Mouse (Mus musculus) stomach, postnatal 0 days (tissue): ENCODE measurements around the gene Snupn. TPM values are rescaled to one million over a fixed set of nuclear protein-coding genes. Genes with fewer than 3 reads are reported as not detected.

Experiments
- ATAC-seq: fragments of 200-750 bp; cut with Nextera tagmentation; 2 replicates; pipeline ENCODE4 v1.8.0; 2017; ENCODE audit not compliant: low FRiP score, low TSS enrichment
- DNase-seq: peaks from one replicate; pipeline ENCODE4 v3.0.0-alpha.2; 2016; ENCODE audit warnings: low spot score
- H3K27ac ChIP-seq: fragments of 300-500 bp; sonication (generic); replicated peaks from 2 replicates; pipeline ENCODE4 v1.5.1; 2014; ENCODE audit warnings: mild to moderate bottlenecking, control low read depth
- H3K27me3 ChIP-seq: fragments of 300-500 bp; sonication (generic); 2 replicates; pipeline ENCODE4 v1.6.1; 2014; ENCODE audit warnings: low read length; ENCODE audit not compliant: control insufficient read depth, insufficient read depth
- H3K36me3 ChIP-seq: fragments of 300-500 bp; sonication (generic); 2 replicates; pipeline ENCODE4 v1.6.1; 2014; ENCODE audit warnings: low read length, mixed read lengths; ENCODE audit not compliant: control insufficient read depth, insufficient read depth
- H3K4me1 ChIP-seq: fragments of 300-500 bp; sonication (generic); replicated peaks from 2 replicates; pipeline ENCODE4 v1.6.1; 2014; ENCODE audit warnings: antibody characterized with exemption; ENCODE audit not compliant: control insufficient read depth, insufficient read depth
- H3K4me2 ChIP-seq: fragments of 300-500 bp; sonication (generic); replicated peaks from 2 replicates; pipeline ENCODE4 v1.6.1; 2014; ENCODE audit warnings: low read depth, mild to moderate bottlenecking, control low read depth, moderate library complexity
- H3K4me3 ChIP-seq: fragments of 300-500 bp; sonication (generic); 2 replicates; pipeline ENCODE4 v1.5.1; 2014; ENCODE audit warnings: low read depth, low read length, control low read depth
- H3K9ac ChIP-seq: fragments of 300-500 bp; sonication (generic); 2 replicates; pipeline ENCODE4 v1.6.1; 2014; ENCODE audit warnings: mild to moderate bottlenecking, low read length, control low read depth, mixed read lengths
- H3K9me3 ChIP-seq: fragments of 300-500 bp; sonication (generic); 2 replicates; pipeline ENCODE4 v1.6.1; 2016; ENCODE audit warnings: low read length; ENCODE audit not compliant: control insufficient read depth
- CTCF ChIP-seq: IDR thresholded peaks from 2 replicates; pipeline ENCODE4 v1.5.1; 2016; ENCODE audit warnings: antibody characterized with exemption, low read depth, mild to moderate bottlenecking, moderate library complexity
- EP300 ChIP-seq: optimal IDR thresholded peaks from 2 replicates; pipeline ENCODE3; 2016; ENCODE audit warnings: antibody characterized with exemption
- WGBS: fragments of 180-500 bp; shearing (Covaris S2); extraction: QIAGEN DNeasy Blood & Tissue Kit; methylation state at CpG from one replicate; pipeline ENCODE4 v1.1.7; 2014; 5-methylcytosine and 5-hydroxymethylcytosine counted together
- polyA plus RNA-seq: library from polyadenylated mRNA; unstranded; fragments of >200 nt; fragmentation: Nextera tagmentation; extraction: Ambion mirVana; gene quantifications from 2 replicates; pipeline ENCODE4 v1.2.1, GENCODE M21; 2015

The Snupn gene
- polyA plus RNA-seq, 1 experiment from 2014 or later: 13.8 TPM

DNA sequence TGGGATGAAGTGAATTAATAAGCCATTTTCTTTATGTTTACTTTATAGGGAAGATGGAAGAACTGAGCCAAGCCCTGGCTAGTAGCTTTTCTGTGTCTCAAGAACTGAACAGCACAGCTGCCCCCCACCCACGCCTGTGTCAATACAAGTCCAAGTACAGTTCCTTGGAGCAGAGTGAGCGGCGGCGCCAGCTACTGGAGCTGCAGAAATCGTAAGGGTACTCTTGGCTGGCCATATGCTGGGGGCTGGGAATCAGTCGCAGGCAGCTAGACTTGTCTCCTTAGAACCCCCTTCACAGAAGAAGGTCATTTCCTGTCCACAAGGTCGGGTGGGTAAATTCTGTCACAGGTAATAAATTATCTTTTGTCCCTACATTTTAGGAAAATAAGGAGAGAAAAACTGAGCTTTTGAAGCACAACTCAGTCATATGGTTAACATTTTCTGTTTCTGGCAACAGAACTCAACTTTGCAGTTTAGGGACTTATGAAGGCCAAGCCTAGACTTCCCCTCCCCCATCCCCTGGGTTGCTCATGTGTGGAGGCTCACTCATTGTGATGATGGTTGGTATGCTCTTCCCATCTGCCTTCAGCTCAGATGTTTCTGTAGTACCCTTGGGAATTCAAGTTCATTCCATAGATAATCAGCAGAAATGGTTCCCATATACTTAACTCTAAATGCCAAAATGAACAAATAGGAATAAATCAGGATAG lies 6.4 kb downstream of the Snupn start:
- Histone ChIP-seq H3K9me3 (no peaks in the 10 kb centered on the region), H3K4me2 (no peak overlapping the region), H3K27ac (no peak overlapping the region), H3K9ac (no peak overlapping the region), H3K27me3 (no peaks in the 10 kb centered on the region), H3K4me1 (no peaks in the 10 kb centered on the region), H3K36me3 (no peaks in the 10 kb centered on the region), H3K4me3 (no peak overlapping the region)
- ATAC-seq: no peak
- TF ChIP-seq EP300: no peak
- TF ChIP-seq CTCF: no peak
- 67% methylated on average over 7 of the region's 7 CpGs for WGBS
- no peak for DNase-seq

- no peak for TF ChIP-seq EP300
- ATAC-seq: no peak
- DNase-seq: no peak
- no peak overlapping the region for H3K4me2 ChIP-seq
- no peak overlapping the region for H3K27ac ChIP-seq
- 92% methylated on average over 2 of the region's 2 CpGs for WGBS
- peaks cover 4% of the 10 kb centered on the region; the same call in 1 of the 2 replicates for H3K36me3 ChIP-seq
- no peaks in the 10 kb centered on the region for H3K27me3 ChIP-seq
- H3K4me1 ChIP-seq: no peaks in the 10 kb centered on the region
- no peaks in the 10 kb centered on the region for H3K9me3 ChIP-seq
- no peak overlapping the region for H3K9ac ChIP-seq
- H3K4me3 ChIP-seq: no peak overlapping the region
Measured at GRCm38 (mm10) chr9:56958689-56959088, 8.0 kb downstream of the Snupn start.

GRCm38 (mm10) chr9:56961591-56961990 lies 10.9 kb downstream of the Snupn start:
- no peak for ATAC-seq
- no peak overlapping the region for H3K9ac ChIP-seq
- peaks cover 4% of the 10 kb centered on the region; the same call in 1 of the 2 replicates for H3K36me3 ChIP-seq
- no peak for DNase-seq
- no peaks in the 10 kb centered on the region for H3K4me1 ChIP-seq
- no peak for TF ChIP-seq EP300
- TF ChIP-seq CTCF: no peak
- H3K27ac ChIP-seq: no peak overlapping the region
- 97% methylated on average over 3 of the region's 3 CpGs for WGBS
- no peaks in the 10 kb centered on the region for H3K9me3 ChIP-seq
- no peak overlapping the region for H3K4me2 ChIP-seq
- H3K4me3 ChIP-seq: no peak overlapping the region
- no peaks in the 10 kb centered on the region for H3K27me3 ChIP-seq

DNA sequence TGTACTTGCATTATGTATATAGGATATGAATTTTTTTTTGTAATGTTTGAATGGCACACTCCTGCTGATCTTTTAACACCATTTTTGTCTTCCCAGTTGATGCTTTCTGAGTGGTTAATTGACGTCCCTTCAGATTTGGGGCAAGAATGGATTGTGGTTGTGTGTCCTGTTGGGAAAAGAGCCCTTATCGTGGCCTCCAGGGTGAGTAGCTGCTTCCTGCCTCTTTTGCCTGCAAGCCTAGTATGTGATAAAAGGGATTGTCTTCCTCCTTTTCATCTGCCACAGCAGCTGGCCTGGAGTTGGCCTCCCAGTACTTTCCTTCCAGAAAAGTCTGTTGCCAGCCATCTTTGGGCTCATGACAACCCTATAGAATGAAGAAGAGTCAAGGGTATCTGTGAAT lies 19.5 kb downstream of the Snupn start:
- H3K4me1 ChIP-seq: no peaks in the 10 kb centered on the region
- no peaks in the 10 kb centered on the region for H3K9me3 ChIP-seq
- no peak overlapping the region for H3K4me2 ChIP-seq
- DNase-seq (no peak), ATAC-seq (no peak)
- TF ChIP-seq CTCF (no peak), EP300 (no peak)
- no peak overlapping the region for H3K4me3 ChIP-seq
- no peaks in the 10 kb centered on the region for H3K36me3 ChIP-seq
- H3K27ac ChIP-seq: no peak overlapping the region
- H3K27me3 ChIP-seq: no peaks in the 10 kb centered on the region
- no peak overlapping the region for H3K9ac ChIP-seq
- WGBS: 81% methylated on average over 2 of the region's 2 CpGs

- Histone ChIP-seq H3K4me3 (no peak overlapping the region), H3K4me2 (no peak overlapping the region), H3K36me3 (no peaks in the 10 kb centered on the region), H3K27me3 (no peaks in the 10 kb centered on the region), H3K4me1 (no peaks in the 10 kb centered on the region), H3K9ac (no peak overlapping the region), H3K9me3 (no peaks in the 10 kb centered on the region), H3K27ac (no peak overlapping the region)
- TF ChIP-seq EP300 (no peak), CTCF (no peak)
- WGBS: 84% methylated on average over 7 of the region's 8 CpGs
- DNase-seq (no peak), ATAC-seq (no peak)
Measured at GRCm38 (mm10) chr9:56973960-56974524, 23.4 kb downstream of the Snupn start.

- WGBS: 73% methylated on average over 3 of the region's 3 CpGs
- H3K4me2 ChIP-seq: no peak overlapping the region
Measured at GRCm38 (mm10) chr9:56975199-56975598, 24.5 kb downstream of the Snupn start.

More at GRCm38 (mm10) chr9:56975199-56975598, 24.5 kb downstream of the Snupn start:
- DNase-seq (no peak), ATAC-seq (no peak)
- Histone ChIP-seq H3K9ac (no peak overlapping the region), H3K27ac (no peak overlapping the region), H3K9me3 (no peaks in the 10 kb centered on the region), H3K27me3 (no peaks in the 10 kb centered on the region), H3K4me1 (no peaks in the 10 kb centered on the region), H3K36me3 (peaks cover 5% of the 10 kb centered on the region; the same call in 1 of the 2 replicates), H3K4me3 (no peak overlapping the region)
- TF ChIP-seq EP300 (no peak), CTCF (no peak)
